Mouse (Mus musculus) bone marrow macrophage, adult 2 months (primary cell): ENCODE results near the gene Tssk2. TPM values are rescaled to one million over a fixed set of nuclear protein-coding genes. Genes with fewer than 3 reads are reported as not detected.

Source experiments
- H3K27ac ChIP-seq: 2 replicates; pipeline ENCODE4 v1.5.1; 2012; ENCODE audit warnings: low read depth, low read length; ENCODE audit not compliant: insufficient read depth
- H3K4me1 ChIP-seq: 2 replicates; pipeline ENCODE4 v1.6.1; 2012; ENCODE audit warnings: low read length; ENCODE audit not compliant: control insufficient read depth, insufficient read depth
- H3K4me3 ChIP-seq: 2 replicates; pipeline ENCODE4 v1.5.1; 2012; ENCODE audit warnings: mild to moderate bottlenecking, low read length, moderate library complexity; ENCODE audit not compliant: insufficient read depth
- CTCF ChIP-seq: IDR thresholded peaks from 2 replicates; pipeline ENCODE4 v1.5.1; 2012; ENCODE audit warnings: low read depth, mild to moderate bottlenecking, low read length, moderate library complexity
- POLR2A ChIP-seq: IDR thresholded peaks from 2 replicates; pipeline ENCODE4 v1.6.1; 2012; ENCODE audit warnings: mild to moderate bottlenecking, low read depth, low read length, borderline replicate concordance
- polyA plus RNA-seq: library from polyadenylated mRNA; stranded (reverse); fragments of >200 nt; gene quantifications from 2 replicates; pipeline ENCODE4 v1.2.4, GENCODE M21; 2012; ENCODE audit not compliant: missing spikeins, insufficient read depth, insufficient read length

The Tssk2 gene
- polyA plus RNA-seq, 1 experiment = not detected

GRCm38 (mm10) chr16:17939255-17939751 is 40.9 kb downstream of the Tssk2 start:
- TF ChIP-seq POLR2A = no peak
- Histone ChIP-seq H3K27ac (no peak overlapping the region), H3K4me1 (peaks cover 8% of the 10 kb centered on the region), H3K4me3 (no peak overlapping the region)

- Histone ChIP-seq H3K4me3 (no peak overlapping the region), H3K27ac (no peak overlapping the region), H3K4me1 (no peaks in the 10 kb centered on the region)
- no peak for TF ChIP-seq CTCF
Observed at GRCm38 (mm10) chr16:17943466-17943865, 45.0 kb downstream of the Tssk2 start.

- no peak overlapping the region for H3K27ac ChIP-seq
- TF ChIP-seq POLR2A = no peak
- TF ChIP-seq CTCF = no peak
- H3K4me3 ChIP-seq = no peak overlapping the region
- H3K4me1 ChIP-seq = no peaks in the 10 kb centered on the region
Observed at GRCm38 (mm10) chr16:17945081-17945831, 46.8 kb downstream of the Tssk2 start.

- TF ChIP-seq CTCF = no peak
- no peak for TF ChIP-seq POLR2A
- Histone ChIP-seq H3K27ac (no peak overlapping the region), H3K4me1 (no peaks in the 10 kb centered on the region), H3K4me3 (no peak overlapping the region)
Observed at GRCm38 (mm10) chr16:17949421-17949877, 51.0 kb downstream of the Tssk2 start.

Other genes starting within 250 kb of the Tssk2 start
- gene Med15, start 165.7 kb upstream of the Tssk2 start, polyA plus RNA-seq = 82.4 and 105 TPM in 2 replicates
- gene Klhl22, start 139.0 kb upstream of the Tssk2 start, polyA plus RNA-seq = 9.3 and 12.4 TPM in 2 replicates
- 0.86 and 1.7 TPM in 2 replicates for gene Scarf2, start 101.4 kb upstream of the Tssk2 start, polyA plus RNA-seq
- not detected in 2 replicates for gene B830017H08Rik, start 65.5 kb upstream of the Tssk2 start, polyA plus RNA-seq
- 1.3 and 1.6 TPM in 2 replicates for gene Car15, start 60.3 kb upstream of the Tssk2 start, polyA plus RNA-seq
- gene Gm20518, start 7.0 kb upstream of the Tssk2 start, polyA plus RNA-seq = not detected in 2 replicates
- not detected in 2 replicates for gene Tssk1, start 4.4 kb upstream of the Tssk2 start, polyA plus RNA-seq
- gene Dgcr2, start 75 bp upstream of the Tssk2 start, polyA plus RNA-seq = 23.2 and 29.4 TPM in 2 replicates
- gene Ess2, start 12.7 kb downstream of the Tssk2 start, polyA plus RNA-seq = 20.1 and 27.1 TPM in 2 replicates
- gene Gsc2, start 16.4 kb downstream of the Tssk2 start, polyA plus RNA-seq = not detected in 2 replicates
- gene Slc25a1, start 29.6 kb downstream of the Tssk2 start, polyA plus RNA-seq = 53.5 and 59.4 TPM in 2 replicates
- gene Vpreb2, start 81.8 kb downstream of the Tssk2 start, polyA plus RNA-seq = not detected in 2 replicates
- 23.0 and 26.4 TPM in 2 replicates for gene Dgcr6, start 154.2 kb downstream of the Tssk2 start, polyA plus RNA-seq
- 4.5 and 4.8 TPM in 2 replicates for gene Prodh, start 191.6 kb downstream of the Tssk2 start, polyA plus RNA-seq
- not detected in 2 replicates for gene Rtn4r, start 229.0 kb downstream of the Tssk2 start, polyA plus RNA-seq